Mouse (Mus musculus): ENCODE measurements around the gene Gm5475. TPM values are rescaled to one million over a fixed set of nuclear protein-coding genes. Genes with fewer than 3 reads are reported as not detected.
A peak's percentile ranks its signal among the peaks of the same experiment; 100 is the strongest.

The Gm5475 gene
- polyA plus RNA-seq, 1 experiment from 2014 or later, result 0.25 TPM

DNA sequence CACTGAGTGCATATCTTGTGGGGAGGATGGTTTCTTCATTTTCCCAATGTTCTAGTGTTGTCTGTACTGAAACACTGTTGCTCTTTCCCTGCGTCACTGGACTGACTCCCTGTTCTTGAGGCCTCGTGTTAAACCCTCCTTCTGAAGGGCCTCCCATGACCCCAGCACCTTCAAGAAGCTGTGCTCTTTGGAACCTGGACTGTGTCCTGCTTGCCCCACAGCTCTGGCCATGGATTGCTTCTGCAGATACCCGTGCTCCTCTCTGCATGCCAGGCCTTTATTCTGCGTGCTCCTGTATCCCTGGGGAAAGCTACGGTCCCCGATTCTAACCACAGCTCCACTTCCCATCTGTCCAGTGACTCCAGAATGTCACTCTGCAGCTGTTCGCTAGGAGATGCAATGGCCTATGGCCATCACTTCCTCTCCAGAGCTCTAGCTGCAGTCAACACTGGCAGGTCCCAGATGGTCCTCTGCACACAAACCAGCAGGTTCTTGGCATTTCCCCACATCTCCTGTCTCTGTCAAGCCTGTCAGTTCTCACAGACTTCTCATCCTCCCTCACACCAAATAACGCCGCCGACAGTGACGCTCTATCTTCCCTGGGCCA lies 8.1 kb downstream of the Gm5475 start:
- no peak overlapping the region for H3K4me3 ChIP-seq (replicated peaks)
- H3K36me3 ChIP-seq, result no peaks in the 10 kb centered on the region
- H3K27me3 ChIP-seq, result 0 out of 2 replicates have a peak, but pooled peaks cover 7% of the 10 kb centered on the region
- H3K4me2 ChIP-seq, result no peak overlapping the region
- 61% methylated on average over 11 of the region's 11 CpGs for WGBS
- no peak for ATAC-seq (replicated peaks; ENCODE audit: low FRiP score)
- H3K27ac ChIP-seq, result no peak overlapping the region
- no peaks in the 10 kb centered on the region for H3K9me3 ChIP-seq (replicated peaks)
- H3K4me1 ChIP-seq, result peaks cover 16% of the 10 kb centered on the region; the same call in 1 of the 2 replicates
- H3K9ac ChIP-seq, result no peak overlapping the region

DNA sequence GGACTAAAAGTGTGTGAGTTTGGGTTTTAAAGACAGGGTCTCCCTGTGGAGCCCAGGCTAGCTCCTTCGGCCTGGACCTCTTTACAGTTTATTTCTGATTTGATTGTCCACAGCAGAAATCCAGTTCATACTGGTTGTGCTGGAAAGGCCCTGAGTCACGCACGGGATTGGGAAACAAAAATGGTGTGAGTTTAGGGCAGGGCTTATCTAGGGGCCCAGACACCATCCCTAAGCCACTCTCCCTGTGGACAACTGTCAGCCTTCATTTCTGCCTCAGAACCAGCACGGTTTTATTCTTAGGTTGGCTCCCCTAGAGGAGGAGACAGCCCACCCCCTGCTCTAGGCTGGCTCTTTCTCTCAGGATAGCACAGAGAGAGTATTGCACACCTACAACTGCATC lies 11.3 kb downstream of the Gm5475 start:
- WGBS, result 69% methylated on average over 4 of the region's 4 CpGs

DNA sequence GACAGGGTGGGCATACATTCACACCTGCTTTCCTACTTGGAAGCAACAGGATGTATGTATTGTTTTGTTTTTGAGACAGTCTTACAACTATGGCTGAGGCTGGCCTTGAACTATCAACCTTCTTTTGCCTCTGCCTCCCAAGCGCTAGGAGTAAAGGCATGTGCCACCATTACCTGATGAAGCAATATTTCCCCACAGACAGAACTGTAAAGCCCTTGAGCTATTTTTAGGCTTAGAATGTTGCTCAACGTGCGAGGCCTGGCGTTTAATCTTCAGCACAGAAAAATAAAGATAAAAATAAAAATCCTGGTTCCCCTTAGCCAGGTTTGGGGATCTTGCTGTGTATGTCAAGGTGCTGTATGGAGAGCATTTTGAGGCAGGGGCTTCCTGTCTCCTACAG lies 14.2 kb downstream of the Gm5475 start:
- Histone ChIP-seq H3K27ac (no peak overlapping the region), H3K9ac (no peak overlapping the region), H3K27me3 (no peaks in the 10 kb centered on the region), H3K9me3 (replicated peaks) (no peaks in the 10 kb centered on the region), H3K4me2 (no peak overlapping the region), H3K36me3 (no peaks in the 10 kb centered on the region), H3K4me3 (replicated peaks) (no peak overlapping the region), H3K4me1 (no peaks in the 10 kb centered on the region)
- WGBS, result 78% methylated on average over 4 of the region's 4 CpGs
- no peak for ATAC-seq (replicated peaks; ENCODE audit: low FRiP score)

More for the DNA sequence above, 11.3 kb downstream of the Gm5475 start:
- Histone ChIP-seq H3K4me2 (no peak overlapping the region), H3K4me1 (peaks cover 13% of the 10 kb centered on the region; the same call in 1 of the 2 replicates), H3K27ac (no peak overlapping the region), H3K4me3 (replicated peaks) (no peak overlapping the region), H3K9ac (no peak overlapping the region), H3K36me3 (no peaks in the 10 kb centered on the region), H3K9me3 (replicated peaks) (no peaks in the 10 kb centered on the region), H3K27me3 (no peaks in the 10 kb centered on the region)
- no peak for ATAC-seq (replicated peaks; ENCODE audit: low FRiP score)

DNA sequence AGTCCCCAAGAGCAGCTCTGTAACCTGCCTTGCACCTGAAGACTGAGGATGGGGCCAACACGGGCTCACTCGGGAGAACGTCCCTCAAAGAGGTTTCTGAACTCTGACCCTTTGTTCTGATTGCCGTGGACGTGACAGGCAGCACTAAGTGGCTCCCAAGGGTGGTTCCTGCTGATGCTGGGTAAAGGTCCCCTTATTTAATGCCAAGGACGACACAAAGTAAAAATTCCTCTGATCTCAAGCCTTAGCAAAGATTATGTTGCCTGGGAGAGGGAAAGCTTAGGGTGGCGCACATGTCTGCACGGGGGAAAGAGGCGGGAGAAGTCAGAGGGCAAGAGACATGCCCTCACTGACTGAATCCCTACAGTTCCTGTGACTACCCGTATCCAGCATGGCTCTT lies 14.6 kb downstream of the Gm5475 start:
- WGBS, result 65% methylated on average over 10 of the region's 10 CpGs
- Histone ChIP-seq H3K9me3 (replicated peaks) (no peaks in the 10 kb centered on the region), H3K9ac (no peak overlapping the region), H3K4me3 (replicated peaks) (no peak overlapping the region), H3K4me2 (no peak overlapping the region), H3K36me3 (no peaks in the 10 kb centered on the region), H3K27me3 (no peaks in the 10 kb centered on the region), H3K27ac (no peak overlapping the region), H3K4me1 (no peaks in the 10 kb centered on the region)
- ATAC-seq (replicated peaks; ENCODE audit: low FRiP score), result no peak

DNA sequence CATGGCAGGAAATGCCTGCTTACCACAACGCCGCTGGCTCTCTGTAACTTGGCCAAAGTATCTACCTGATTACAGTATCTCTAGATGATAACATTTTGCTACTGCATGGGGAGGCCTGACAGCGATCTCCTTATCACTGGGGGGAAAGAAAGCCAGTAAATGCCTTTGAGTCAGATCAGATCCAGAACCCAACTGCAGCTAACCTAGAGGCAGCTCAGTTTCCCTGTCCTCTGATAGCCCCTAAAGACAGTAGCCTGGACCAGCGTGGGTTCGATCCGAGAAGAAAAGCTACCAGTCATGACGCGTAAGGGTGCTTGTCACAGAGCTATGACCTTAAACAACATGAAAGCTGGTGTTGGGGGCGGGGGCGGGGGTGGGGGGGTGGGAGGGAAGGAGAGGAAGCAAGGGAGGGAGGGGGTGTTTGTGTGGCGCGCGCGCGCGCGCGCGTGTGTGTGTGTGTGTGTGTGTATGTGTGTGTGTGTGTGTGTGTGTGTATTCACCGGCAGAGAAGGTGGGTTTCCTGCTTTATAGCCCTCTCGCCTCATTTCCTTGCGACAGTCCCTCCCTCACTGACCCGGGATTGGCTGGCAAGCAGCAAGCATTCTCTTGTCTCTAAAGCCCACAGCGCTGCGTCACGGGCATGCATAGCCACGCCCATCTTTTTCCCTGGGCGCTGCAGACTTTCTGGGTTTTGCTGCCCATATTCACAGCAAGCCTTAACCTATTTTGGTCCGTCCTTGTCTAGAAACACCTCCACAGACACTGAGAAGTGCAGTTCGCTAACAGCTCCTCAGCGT lies 21.4 kb downstream of the Gm5475 start:
- peak overlapping the region; percentile 71 for H3K4me2 ChIP-seq
- peak; percentile 97 for ATAC-seq (replicated peaks; ENCODE audit: low FRiP score)
- H3K27me3 ChIP-seq, result no peaks in the 10 kb centered on the region
- H3K9me3 ChIP-seq (replicated peaks), result no peaks in the 10 kb centered on the region
- H3K4me1 ChIP-seq, result peaks cover 11% of the 10 kb centered on the region
- 7% methylated on average over 20 of the region's 31 CpGs for WGBS
- peak overlapping the region; percentile 49 for H3K9ac ChIP-seq
- no peaks in the 10 kb centered on the region for H3K36me3 ChIP-seq
- H3K27ac ChIP-seq, result peak overlapping the region; percentile 93
- H3K4me3 ChIP-seq (replicated peaks), result peak overlapping the region; percentile 47

DNA sequence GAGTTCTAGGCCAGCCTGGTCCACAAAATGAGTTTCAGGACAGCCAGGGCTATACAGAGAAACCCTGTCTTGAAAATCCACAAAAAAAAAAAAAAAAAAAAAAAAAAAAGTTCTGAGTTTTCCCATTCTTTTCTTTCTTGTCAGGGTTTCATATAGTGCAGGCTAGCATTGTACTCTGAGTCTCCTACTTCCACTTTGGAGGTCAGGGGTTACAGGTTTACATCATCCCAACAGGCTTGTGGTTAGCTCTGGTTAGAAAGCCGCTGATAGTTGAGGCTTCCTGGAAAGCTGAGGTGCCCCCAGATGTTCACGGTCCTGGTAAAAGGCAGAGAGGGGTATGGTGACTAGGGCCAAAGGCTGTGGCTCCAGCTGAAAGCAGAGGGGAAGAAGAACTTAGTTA lies 24.9 kb downstream of the Gm5475 start:
- Histone ChIP-seq H3K4me3 (replicated peaks) (no peak overlapping the region), H3K4me1 (peaks cover 11% of the 10 kb centered on the region), H3K4me2 (no peak overlapping the region), H3K36me3 (no peaks in the 10 kb centered on the region), H3K27ac (no peak overlapping the region), H3K9ac (no peak overlapping the region), H3K27me3 (no peaks in the 10 kb centered on the region), H3K9me3 (replicated peaks) (no peaks in the 10 kb centered on the region)
- 79% methylated on average over 2 of the region's 2 CpGs for WGBS
- ATAC-seq (replicated peaks; ENCODE audit: low FRiP score), result no peak

DNA sequence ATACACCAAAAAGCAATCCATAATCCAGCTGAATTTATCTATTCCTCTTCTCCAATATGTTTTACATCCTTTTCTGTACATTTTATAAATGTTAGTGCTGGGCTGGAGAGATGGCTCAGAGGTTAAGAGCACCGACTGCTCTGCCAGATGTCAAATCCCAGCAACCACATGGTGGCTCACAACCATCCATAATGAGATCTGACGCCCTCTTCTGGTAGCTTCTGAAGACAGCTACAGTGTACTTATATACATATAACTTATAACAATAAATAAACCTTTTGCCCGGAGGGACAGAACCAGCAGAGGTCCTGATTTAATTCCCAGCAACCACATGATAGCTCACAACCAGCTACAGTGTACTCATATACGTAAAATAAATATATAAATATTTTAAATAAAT lies 26.6 kb downstream of the Gm5475 start:
- no peaks in the 10 kb centered on the region for H3K36me3 ChIP-seq
- no peak overlapping the region for H3K9ac ChIP-seq
- no peaks in the 10 kb centered on the region for H3K27me3 ChIP-seq
- H3K4me2 ChIP-seq, result no peak overlapping the region
- WGBS, result 78% methylated on average over 4 of the region's 4 CpGs
- no peaks in the 10 kb centered on the region for H3K9me3 ChIP-seq (replicated peaks)
- ATAC-seq (replicated peaks; ENCODE audit: low FRiP score), result no peak
- no peak overlapping the region for H3K27ac ChIP-seq
- peaks cover 7% of the 10 kb centered on the region for H3K4me1 ChIP-seq
- H3K4me3 ChIP-seq (replicated peaks), result no peak overlapping the region

DNA sequence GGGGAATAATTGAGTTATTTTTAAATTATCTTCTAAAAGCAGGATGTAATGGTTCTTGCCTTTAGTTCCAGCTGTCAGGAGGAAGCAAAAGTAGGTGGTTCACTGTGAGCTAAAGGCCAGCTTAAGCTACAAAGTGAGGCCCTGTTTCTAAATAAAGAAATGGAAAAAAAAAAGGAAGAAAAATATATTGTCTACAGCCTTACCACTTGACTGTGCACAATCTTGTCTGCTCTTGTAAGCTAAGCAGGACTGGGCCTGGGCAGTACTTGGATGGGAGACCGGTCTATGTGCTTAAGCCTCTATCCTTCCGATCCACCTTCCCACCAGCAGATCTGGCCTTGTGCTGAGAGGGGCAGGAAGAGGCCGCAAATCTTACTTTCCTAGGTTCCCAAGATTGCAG lies 27.5 kb downstream of the Gm5475 start:
- no peaks in the 10 kb centered on the region for H3K9me3 ChIP-seq (replicated peaks)
- no peak overlapping the region for H3K27ac ChIP-seq
- ATAC-seq (replicated peaks; ENCODE audit: low FRiP score), result no peak
- no peaks in the 10 kb centered on the region for H3K36me3 ChIP-seq
- H3K27me3 ChIP-seq, result no peaks in the 10 kb centered on the region
- no peak overlapping the region for H3K9ac ChIP-seq
- no peak overlapping the region for H3K4me2 ChIP-seq
- 60% methylated on average over 3 of the region's 3 CpGs for WGBS
- no peak overlapping the region for H3K4me3 ChIP-seq (replicated peaks)
- no peaks in the 10 kb centered on the region for H3K4me1 ChIP-seq

DNA sequence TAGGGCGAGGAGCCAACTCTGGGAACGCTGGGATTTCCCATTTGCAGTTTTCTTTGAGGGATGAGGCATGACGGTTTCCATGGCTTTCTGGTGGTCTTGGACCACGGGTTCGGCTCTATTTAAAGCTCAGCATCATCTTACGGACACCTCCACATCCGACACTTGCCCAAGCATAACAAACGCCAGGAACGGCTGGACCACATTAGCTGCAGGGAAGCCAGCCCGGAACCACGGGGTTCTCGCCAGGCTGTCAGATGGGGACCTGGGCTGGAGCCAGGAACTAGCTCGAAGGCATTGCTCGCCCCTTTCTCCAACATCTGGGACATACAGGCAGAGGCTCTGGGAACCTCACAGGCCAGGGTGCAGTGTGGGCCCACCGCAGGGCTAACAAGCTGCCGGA lies 29.3 kb downstream of the Gm5475 start:
- 56% methylated on average over 16 of the region's 16 CpGs for WGBS
- H3K4me3 ChIP-seq (replicated peaks), result no peak overlapping the region
- no peaks in the 10 kb centered on the region for H3K4me1 ChIP-seq
- no peaks in the 10 kb centered on the region for H3K36me3 ChIP-seq
- H3K9ac ChIP-seq, result no peak overlapping the region
- H3K4me2 ChIP-seq, result no peak overlapping the region
- no peaks in the 10 kb centered on the region for H3K9me3 ChIP-seq (replicated peaks)
- H3K27ac ChIP-seq, result no peak overlapping the region
- ATAC-seq (replicated peaks; ENCODE audit: low FRiP score), result no peak
- no peaks in the 10 kb centered on the region for H3K27me3 ChIP-seq

DNA sequence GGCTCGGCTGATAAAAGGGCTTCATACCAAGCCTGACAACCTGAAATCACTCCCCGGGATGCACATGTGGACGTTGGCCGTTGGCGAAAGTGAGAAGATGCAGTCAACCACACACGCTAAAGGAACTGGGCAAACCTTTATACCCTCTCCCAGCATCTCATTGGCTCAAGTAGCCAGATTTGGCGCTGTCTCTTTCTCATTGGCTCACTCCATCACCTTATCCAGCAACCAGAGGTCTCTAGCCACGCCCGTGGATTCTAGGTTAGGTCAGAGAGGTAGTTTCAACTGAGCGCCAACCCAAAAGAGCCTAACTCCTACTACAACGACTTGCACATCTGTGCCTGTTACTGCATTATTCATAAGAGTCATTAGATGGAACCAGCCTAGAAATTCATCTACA lies 30.5 kb downstream of the Gm5475 start:
- H3K4me1 ChIP-seq, result peaks cover 4% of the 10 kb centered on the region
- whole genome bisulfite sequencing, result 83% methylated on average over 11 of the region's 11 CpGs
- no peak overlapping the region for H3K9ac ChIP-seq
- no peak overlapping the region for H3K4me3 ChIP-seq (replicated peaks)
- no peak overlapping the region for H3K27ac ChIP-seq
- H3K27me3 ChIP-seq, result no peaks in the 10 kb centered on the region
- H3K9me3 ChIP-seq (replicated peaks), result no peaks in the 10 kb centered on the region
- H3K36me3 ChIP-seq, result no peaks in the 10 kb centered on the region
- H3K4me2 ChIP-seq, result no peak overlapping the region
- no peak for ATAC-seq (replicated peaks; ENCODE audit: low FRiP score)

DNA sequence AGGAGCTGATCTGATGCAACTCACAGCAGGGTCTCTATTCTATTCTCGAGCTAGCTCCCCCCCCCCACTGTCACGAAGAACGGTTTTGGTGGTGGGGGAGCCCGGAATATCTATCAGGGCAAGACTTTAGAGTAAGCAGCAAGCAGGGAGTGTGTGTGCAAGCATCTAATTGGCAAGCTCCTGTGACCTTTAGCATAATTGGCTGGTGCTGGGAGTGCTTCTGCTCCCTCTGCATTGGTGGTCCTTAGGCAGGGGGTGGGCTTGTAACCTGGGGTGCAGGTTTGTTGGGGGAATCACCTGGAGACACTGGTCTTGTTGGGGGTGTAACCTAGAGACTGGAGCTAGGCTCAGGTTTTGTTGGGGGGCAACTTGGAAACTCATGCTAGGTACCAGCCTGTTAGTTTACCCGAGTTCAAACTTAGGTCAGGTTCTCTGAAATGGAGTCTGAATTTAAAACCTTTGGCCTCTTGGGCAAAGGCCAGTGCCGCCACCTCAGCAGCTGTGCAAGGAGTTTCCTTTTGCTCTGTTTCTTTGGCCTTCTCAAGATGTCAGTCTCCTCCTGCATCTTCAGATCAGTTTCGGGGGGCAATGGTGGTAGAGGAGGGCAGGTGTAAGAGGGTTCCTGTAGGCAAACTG lies 34.5 kb downstream of the Gm5475 start:
- H3K9me3 ChIP-seq (replicated peaks), result no peaks in the 10 kb centered on the region
- peaks cover 15% of the 10 kb centered on the region for H3K4me1 ChIP-seq
- WGBS, result 68% methylated on average over 7 of the region's 7 CpGs
- no peak overlapping the region for H3K27ac ChIP-seq
- H3K4me2 ChIP-seq, result no peak overlapping the region
- no peak for ATAC-seq (replicated peaks; ENCODE audit: low FRiP score)
- no peak overlapping the region for H3K9ac ChIP-seq
- no peaks in the 10 kb centered on the region for H3K36me3 ChIP-seq
- H3K4me3 ChIP-seq (replicated peaks), result no peak overlapping the region
- no peaks in the 10 kb centered on the region for H3K27me3 ChIP-seq

DNA sequence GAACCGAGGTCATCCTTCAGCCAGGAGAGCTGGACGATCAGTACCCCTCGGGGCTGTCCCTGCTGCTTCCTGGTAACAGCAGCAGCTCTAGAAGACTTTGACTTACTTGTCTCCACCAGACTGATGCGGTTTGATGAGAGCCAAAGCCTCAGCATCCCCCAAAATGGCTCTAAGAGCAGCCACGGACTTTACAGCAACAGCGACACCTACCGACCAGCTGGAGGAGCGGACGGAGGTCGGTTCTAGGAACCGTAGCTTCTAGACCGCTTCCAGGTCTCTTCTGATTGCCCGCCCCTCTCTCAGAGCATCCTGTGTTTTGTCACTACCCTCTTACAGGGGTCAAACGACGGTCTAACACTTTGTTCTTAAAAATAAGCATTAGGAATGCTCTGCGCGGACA lies 35.4 kb downstream of the Gm5475 start:
- Histone ChIP-seq H3K9ac (0 out of 2 replicates have a peak overlapping the region, but pooled peaks have one; percentile 4), H3K4me1 (peaks cover 21% of the 10 kb centered on the region), H3K9me3 (replicated peaks) (no peaks in the 10 kb centered on the region), H3K36me3 (no peaks in the 10 kb centered on the region), H3K27me3 (no peaks in the 10 kb centered on the region), H3K4me3 (replicated peaks) (no peak overlapping the region), H3K27ac (no peak overlapping the region), H3K4me2 (0 out of 2 replicates have a peak overlapping the region, but pooled peaks have one; percentile 21)
- peak; percentile 57; the same call in 1 of the 2 replicates for ATAC-seq (replicated peaks; ENCODE audit: low FRiP score)
- 9% methylated on average over 17 of the region's 17 CpGs for WGBS

Measured in kidney, embryonic 15.5 days (tissue).